Mouse (Mus musculus) G1E (cell line): ENCODE measurements around the gene Svopl.

Experiments used
- CTCF ChIP-seq: IDR thresholded peaks from 2 replicates; pipeline ENCODE4 v1.5.1; 2012; ENCODE audit warnings: low read depth, low read length, inconsistent platforms, mixed read lengths
- GATA1 ChIP-seq: IDR thresholded peaks from 2 replicates; pipeline ENCODE4 v1.6.1; 2012; ENCODE audit warnings: borderline replicate concordance, low read length, inconsistent platforms, mixed read lengths
- GATA2 ChIP-seq: IDR thresholded peaks from 2 replicates; pipeline ENCODE4 v1.6.1; 2012; ENCODE audit warnings: low read depth, low read length, inconsistent platforms, borderline replicate concordance
- POLR2AphosphoS5 ChIP-seq: IDR thresholded peaks from 2 replicates; pipeline ENCODE4 v1.6.1; 2012; ENCODE audit warnings: low read depth, low read length, inconsistent platforms; ENCODE audit not compliant: insufficient replicate concordance
- TAL1 ChIP-seq: conservative IDR thresholded peaks from 2 replicates; pipeline ENCODE4 v1.6.1; 2012; ENCODE audit warnings: low read depth, low read length, inconsistent platforms, mixed read lengths

DNA sequence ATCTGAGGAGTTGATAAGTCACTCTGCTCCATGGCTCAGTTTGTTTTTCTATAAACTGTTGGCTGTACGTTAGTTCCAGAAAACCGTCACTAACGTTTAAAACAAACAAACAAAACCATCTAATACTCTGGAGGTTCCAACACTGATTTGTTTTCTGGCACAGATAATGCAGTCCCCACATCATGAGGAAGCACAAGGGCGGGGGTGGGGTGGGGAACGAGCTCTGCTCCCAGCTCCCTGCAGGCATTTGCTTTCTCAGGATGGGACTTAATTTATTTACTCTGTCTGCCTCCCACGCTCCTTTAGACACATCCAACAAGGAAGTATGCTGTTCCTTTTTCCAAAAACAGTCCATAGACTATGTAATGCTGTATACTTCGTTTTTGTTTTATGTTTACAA is 23.5 kb downstream of the Svopl start:
- TF ChIP-seq CTCF, result no peak
- no peak for TF ChIP-seq GATA1
- no peak for TF ChIP-seq TAL1
- no peak for TF ChIP-seq GATA2
- TF ChIP-seq POLR2AphosphoS5, result no peak
